In genomic region chr15:49501821-49502220, GRCm38 (mm10) we compare ENCODE assay signal across 21 mouse cellular contexts.
DNase-seq lines count a peak whose midpoint lies in the region; ATAC-seq and TF ChIP-seq lines count a peak whose summit lies in the region.
"Had no signal": no experiment of that assay in that cellular context is flagged by ENCODE, and none has a peak within 500 bp of the region (broad histone marks: within the 10 kb centered on the region; RNA-seq: fewer than 3 reads in every experiment).

No protein-coding gene starts in this region.

- no peak overlapping the region for H3K4me3 ChIP-seq in embryonic facial prominence, embryonic 14.5 days (ENCODE audit: low read depth, low read length)
- no peak overlapping the region for H3K4me3 ChIP-seq in embryonic facial prominence, embryonic 10.5 days
- H3K4me3 ChIP-seq in lung, embryonic 14.5 days (ENCODE audit: low read depth, low read length): no peak overlapping the region
- H3K4me3 ChIP-seq: heart, adult 2 months; heart, embryonic 15.5 days had no signal

- no peaks in the 10 kb centered on the region for H3K4me1 ChIP-seq in embryonic facial prominence, embryonic 14.5 days (ENCODE audit: control insufficient read depth, insufficient read depth, low read length)
- no peaks in the 10 kb centered on the region for H3K4me1 ChIP-seq in embryonic facial prominence, embryonic 10.5 days
- no peaks in the 10 kb centered on the region for H3K4me1 ChIP-seq in lung, embryonic 14.5 days (ENCODE audit: insufficient read depth)
- H3K4me1 ChIP-seq: heart, embryonic 15.5 days had no signal

- no peak overlapping the region for H3K27ac ChIP-seq in embryonic facial prominence, embryonic 14.5 days (replicated peaks; ENCODE audit: low read depth, low read length)
- no peak overlapping the region for H3K27ac ChIP-seq in embryonic facial prominence, embryonic 10.5 days (replicated peaks)
- H3K27ac ChIP-seq in lung, embryonic 14.5 days (ENCODE audit: low read depth): no peak overlapping the region
- H3K27ac ChIP-seq: heart, adult 2 months; heart, embryonic 15.5 days; hindbrain, embryonic 14.5 days had no signal

- H3K27me3 ChIP-seq in embryonic facial prominence, embryonic 14.5 days (replicated peaks; ENCODE audit: control insufficient read depth, insufficient read depth, low read length): no peaks in the 10 kb centered on the region
- no peaks in the 10 kb centered on the region for H3K27me3 ChIP-seq in embryonic facial prominence, embryonic 10.5 days (replicated peaks; ENCODE audit: low read depth, poor library complexity, severe bottlenecking)
- no peaks in the 10 kb centered on the region for H3K27me3 ChIP-seq in lung, embryonic 14.5 days (ENCODE audit: insufficient read depth, low read length)
- H3K27me3 ChIP-seq: heart, embryonic 15.5 days had no signal

- TF ChIP-seq CTCF in lung, embryonic 14.5 days (IDR thresholded peaks at IDR 0.05; ENCODE audit: low read depth): no peak

- no peak overlapping the region for H3K4me2 ChIP-seq in embryonic facial prominence, embryonic 14.5 days (ENCODE audit: low read depth, low read length)
- H3K4me2 ChIP-seq in lung, embryonic 14.5 days: no peak overlapping the region
- H3K4me2 ChIP-seq: heart, embryonic 11.5 days; heart, embryonic 15.5 days; hindbrain, embryonic 14.5 days had no signal

- H3K9me3 ChIP-seq in embryonic facial prominence, embryonic 14.5 days (ENCODE audit: control insufficient read depth, low read length): no peaks in the 10 kb centered on the region
- no peaks in the 10 kb centered on the region for H3K9me3 ChIP-seq in embryonic facial prominence, embryonic 10.5 days
- no peaks in the 10 kb centered on the region for H3K9me3 ChIP-seq in lung, embryonic 14.5 days (ENCODE audit: low read depth, low read length)
- H3K9me3 ChIP-seq: heart, embryonic 15.5 days had no signal

- peak; percentile 2 for DNase-seq in cerebellum, adult 11 months
- DNase-seq in cerebellum, adult 11-12 months: no peak
- DNase-seq in embryonic facial prominence, embryonic 14.5 days (ENCODE audit: low spot score): peak; percentile 2
- DNase-seq in embryonic facial prominence, embryonic 10.5 days (ENCODE audit: low spot score): no peak
- peak; percentile 4 for DNase-seq in lung, embryonic 14.5 days
- DNase-seq in lung, postnatal 4 days: no peak
- peak; percentile 36 to 46 for DNase-seq in cerebellum, postnatal 10 days
- DNase-seq in thymus, postnatal 36 days: no peak
- DNase-seq: adrenal gland, adult 8-10 months; adrenal gland, postnatal 36 days; B cell, adult 2 months; gastrocnemius, postnatal 14 days; heart, adult 2 months; heart, postnatal 14 days had no signal

- H3K36me3 ChIP-seq in embryonic facial prominence, embryonic 14.5 days (ENCODE audit: control insufficient read depth, insufficient read depth, low read length): no peaks in the 10 kb centered on the region
- no peaks in the 10 kb centered on the region for H3K36me3 ChIP-seq in embryonic facial prominence, embryonic 10.5 days (replicated peaks)
- no peaks in the 10 kb centered on the region for H3K36me3 ChIP-seq in lung, embryonic 14.5 days (ENCODE audit: insufficient read depth)
- H3K36me3 ChIP-seq: G1E; heart, embryonic 15.5 days had no signal

- no peak for ATAC-seq in embryonic facial prominence, embryonic 14.5 days (ENCODE audit: low read depth)
- ATAC-seq in lung, embryonic 14.5 days (ENCODE audit: insufficient read depth): no peak
- ATAC-seq: CD4-positive, CD25-positive, alpha-beta regulatory T cell, adult 4 months; forebrain, embryonic 16.5 days; intestine, embryonic 16.5 days had no signal

- no peak overlapping the region for H3K9ac ChIP-seq in embryonic facial prominence, embryonic 14.5 days (ENCODE audit: low read depth, low read length)
- H3K9ac ChIP-seq in lung, embryonic 14.5 days: no peak overlapping the region
- H3K9ac ChIP-seq: heart, embryonic 15.5 days; hindbrain, embryonic 14.5 days had no signal

Comparison
In these comparisons a context has a peak if more than half of its experiments do, and no peak if none do; other contexts are left out.
1. DNase-seq: peak in cerebellum, adult 11 months (single experiment), embryonic facial prominence, embryonic 14.5 days (single experiment), lung, embryonic 14.5 days (single experiment) and cerebellum, postnatal 10 days (2 of 2); none in cerebellum, adult 11-12 months (single experiment), embryonic facial prominence, embryonic 10.5 days (single experiment), lung, postnatal 4 days (0 of 2) and thymus, postnatal 36 days (0 of 2).